Mouse (Mus musculus) testis, adult 2 months (tissue): ENCODE measurements around the gene Ccdc155.

ENCODE experiments used
- CTCF ChIP-seq: fragments of 200-500 bp; IDR thresholded peaks from 2 replicates; pipeline ENCODE4 v1.5.1; 2012; ENCODE audit warnings: low read depth, mild to moderate bottlenecking, inconsistent platforms, low read length, moderate library complexity; ENCODE audit not compliant: control insufficient read depth, insufficient read depth, insufficient replicate concordance
- POLR2A ChIP-seq: fragments of 200-500 bp; IDR thresholded peaks from 2 replicates; pipeline ENCODE4 v1.6.1; 2012; ENCODE audit warnings: low read depth, mild to moderate bottlenecking, inconsistent platforms, low read length, moderate library complexity; ENCODE audit not compliant: control insufficient read depth

DNA sequence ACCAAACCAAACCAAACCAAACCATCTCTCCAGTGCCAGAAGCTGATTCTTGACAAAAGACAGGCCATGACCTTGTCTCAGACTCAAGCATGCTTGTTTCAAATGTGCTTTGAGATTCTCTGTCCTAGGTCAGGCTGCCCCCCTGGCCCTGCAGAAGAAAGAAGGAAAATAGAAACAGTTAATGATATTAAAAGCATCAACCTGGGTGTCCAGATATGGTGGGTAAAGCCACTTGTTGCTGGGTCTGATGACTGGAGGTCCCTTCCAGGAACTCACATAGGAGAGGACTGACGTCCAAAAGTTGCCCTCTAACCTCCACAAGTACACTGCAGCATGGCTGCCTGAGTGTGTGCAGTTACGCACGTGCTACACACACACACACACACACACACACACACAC, 43.8 kb downstream of the Ccdc155 start:
- TF ChIP-seq POLR2A (no peak), CTCF (no peak)
